Mouse (Mus musculus): ENCODE data around the gene Efna1.
A peak's percentile ranks its signal among the peaks of the same experiment; 100 is the strongest.

The Efna1 gene

GRCm38 (mm10) chr3:89279153-89279890 lies 1.6 kb downstream of the Efna1 start:
- peak; percentile 85 for DNase-seq (ENCODE audit: low read depth, low spot score)

- no peak for DNase-seq (ENCODE audit: low read depth, low spot score)
Measured at GRCm38 (mm10) chr3:89278643-89279042, 2.3 kb downstream of the Efna1 start.

- DNase-seq (ENCODE audit: low read depth, low spot score): no peak
Measured at GRCm38 (mm10) chr3:89278107-89278506, 2.8 kb downstream of the Efna1 start.

GRCm38 (mm10) chr3:89277281-89278021 lies 3.5 kb downstream of the Efna1 start:
- DNase-seq (ENCODE audit: low read depth, low spot score): no peak

GRCm38 (mm10) chr3:89276061-89276460 lies 4.9 kb downstream of the Efna1 start:
- DNase-seq (ENCODE audit: low read depth, low spot score): no peak

GRCm38 (mm10) chr3:89271760-89272159 lies 9.2 kb downstream of the Efna1 start:
- DNase-seq (ENCODE audit: low read depth, low spot score): no peak

- no peak for DNase-seq (ENCODE audit: low read depth, low spot score)
Measured at GRCm38 (mm10) chr3:89270891-89271290, 10.1 kb downstream of the Efna1 start.

- DNase-seq (ENCODE audit: low read depth, low spot score): no peak
Measured at GRCm38 (mm10) chr3:89270051-89270755, 10.7 kb downstream of the Efna1 start, which contains the start of gene Slc50a1. Gene Slc50a1 (minus strand): TSS chr3:89270570.

GRCm38 (mm10) chr3:89268916-89269315 lies 12.0 kb downstream of the Efna1 start:
- DNase-seq (ENCODE audit: low read depth, low spot score): no peak

GRCm38 (mm10) chr3:89266439-89266893 lies 14.5 kb downstream of the Efna1 start:
- DNase-seq (ENCODE audit: low read depth, low spot score): peak; percentile 88

- no peak for DNase-seq (ENCODE audit: low read depth, low spot score)
Measured at GRCm38 (mm10) chr3:89262417-89262816, 18.5 kb downstream of the Efna1 start.

GRCm38 (mm10) chr3:89260211-89260610 lies 20.7 kb downstream of the Efna1 start:
- no peak for DNase-seq (ENCODE audit: low read depth, low spot score)

GRCm38 (mm10) chr3:89259076-89259475 lies 21.9 kb downstream of the Efna1 start, which contains the start of gene Dpm3:
Gene Dpm3 (plus strand): TSS chr3:89259358.
- DNase-seq (ENCODE audit: low read depth, low spot score): peak; percentile 30

- no peak for DNase-seq (ENCODE audit: low read depth, low spot score)
Measured at GRCm38 (mm10) chr3:89256177-89256576, 24.8 kb downstream of the Efna1 start.

- no peak for DNase-seq (ENCODE audit: low read depth, low spot score)
Measured at GRCm38 (mm10) chr3:89254994-89255393, 25.9 kb downstream of the Efna1 start.

- peak; percentile 77 for DNase-seq (ENCODE audit: low read depth, low spot score)
Measured at GRCm38 (mm10) chr3:89251365-89251895, 29.5 kb downstream of the Efna1 start.

GRCm38 (mm10) chr3:89250435-89251040 lies 30.4 kb downstream of the Efna1 start:
- DNase-seq (ENCODE audit: low read depth, low spot score): peak; percentile 70

GRCm38 (mm10) chr3:89247466-89247865 lies 33.5 kb downstream of the Efna1 start:
- no peak for DNase-seq (ENCODE audit: low read depth, low spot score)

GRCm38 (mm10) chr3:89246261-89247100 lies 34.5 kb downstream of the Efna1 start, which contains the start of gene Trim46:
Gene Trim46 (minus strand): TSS chr3:89246309.
- peak; percentile 96 for DNase-seq (ENCODE audit: low read depth, low spot score)

- peak; percentile 47 for DNase-seq (ENCODE audit: low read depth, low spot score)
Measured at GRCm38 (mm10) chr3:89245688-89246171, 35.2 kb downstream of the Efna1 start, which contains the start of gene Krtcap2. Gene Krtcap2 (plus strand): TSS chr3:89245966.
